Mouse (Mus musculus) limb, embryonic 12.5 days (tissue): ENCODE measurements around the gene 1700042G07Rik. TPM values are rescaled to one million over a fixed set of nuclear protein-coding genes. Genes with fewer than 3 reads are reported as not detected.
A peak's percentile ranks its signal among the peaks of the same experiment; 100 is the strongest.

Experiments
- ATAC-seq: fragments of 200-750 bp; cut with Nextera tagmentation; 2 replicates; pipeline ENCODE4 v1.8.0; 2017; ENCODE audit warnings: low read depth, moderate TSS enrichment; ENCODE audit not compliant: insufficient number of reproducible peaks, insufficient read depth, low FRiP score, low TSS enrichment
- H3K27ac ChIP-seq: fragments of 300-500 bp; sonication (generic); 2 replicates; pipeline ENCODE4 v1.5.1; 2016; ENCODE audit warnings: mild to moderate bottlenecking, moderate library complexity
- H3K27me3 ChIP-seq: fragments of 300-500 bp; sonication (generic); 2 replicates; pipeline ENCODE4 v1.6.1; 2016; ENCODE audit warnings: mild to moderate bottlenecking, moderate library complexity
- H3K36me3 ChIP-seq: fragments of 300-500 bp; sonication (generic); 2 replicates; pipeline ENCODE4 v1.6.1; 2016; ENCODE audit warnings: mild to moderate bottlenecking, moderate library complexity
- H3K4me1 ChIP-seq: fragments of 300-500 bp; sonication (generic); replicated peaks from 2 replicates; pipeline ENCODE4 v1.6.1; 2016
- H3K4me2 ChIP-seq: fragments of 300-500 bp; sonication (generic); 2 replicates; pipeline ENCODE4 v1.6.1; 2016; ENCODE audit warnings: mild to moderate bottlenecking, moderate library complexity
- H3K4me3 ChIP-seq: fragments of 300-500 bp; sonication (generic); replicated peaks from 2 replicates; pipeline ENCODE4 v1.5.1; 2016; ENCODE audit warnings: mild to moderate bottlenecking
- H3K9ac ChIP-seq: fragments of 300-500 bp; sonication (generic); replicated peaks from 2 replicates; pipeline ENCODE4 v1.6.1; 2016; ENCODE audit warnings: mild to moderate bottlenecking, moderate library complexity
- H3K9me3 ChIP-seq: fragments of 300-500 bp; sonication (generic); 2 replicates; pipeline ENCODE4 v1.6.1; 2016; ENCODE audit warnings: mild to moderate bottlenecking, moderate library complexity
- WGBS: fragments of 180-500 bp; shearing (Covaris S2); methylation state at CpG from one replicate; pipeline ENCODE4 v1.1.7; 2016; 5-methylcytosine and 5-hydroxymethylcytosine counted together
- polyA plus RNA-seq: library from polyadenylated mRNA; unstranded; fragments of >200 nt; fragmentation: Nextera tagmentation; extraction: Ambion mirVana; gene quantifications from 2 replicates; pipeline ENCODE4 v1.2.1, GENCODE M21; 2016

1700042G07Rik gene
- polyA plus RNA-seq, 1 experiment from 2014 or later, result not detected

GRCm38 (mm10) chr4:116177140-116177539 lies 4.0 kb downstream of the 1700042G07Rik start:
- H3K4me3 ChIP-seq, result no peak overlapping the region
- peak overlapping the region; percentile 3; the same call in 1 of the 2 replicates for H3K27ac ChIP-seq
- no peaks in the 10 kb centered on the region for H3K36me3 ChIP-seq
- H3K4me1 ChIP-seq, result peaks cover 29% of the 10 kb centered on the region
- H3K4me2 ChIP-seq, result peak overlapping the region; percentile 26; the same call in 1 of the 2 replicates
- WGBS, result 30% methylated on average over 5 of the region's 5 CpGs
- H3K27me3 ChIP-seq, result no peaks in the 10 kb centered on the region
- no peak for ATAC-seq
- no peak overlapping the region for H3K9ac ChIP-seq
- no peaks in the 10 kb centered on the region for H3K9me3 ChIP-seq

GRCm38 (mm10) chr4:116182079-116182478 lies 8.9 kb downstream of the 1700042G07Rik start:
- ATAC-seq, result no peak
- Histone ChIP-seq H3K9ac (no peak overlapping the region), H3K9me3 (no peaks in the 10 kb centered on the region), H3K4me1 (peaks cover 7% of the 10 kb centered on the region), H3K4me2 (no peak overlapping the region), H3K4me3 (no peak overlapping the region), H3K27ac (no peak overlapping the region), H3K27me3 (no peaks in the 10 kb centered on the region), H3K36me3 (no peaks in the 10 kb centered on the region)
- 49% methylated on average over 3 of the region's 3 CpGs for WGBS

GRCm38 (mm10) chr4:116182745-116183144 lies 9.6 kb downstream of the 1700042G07Rik start:
- peak overlapping the region; percentile 45 for H3K4me2 ChIP-seq
- no peaks in the 10 kb centered on the region for H3K36me3 ChIP-seq
- H3K9me3 ChIP-seq, result no peaks in the 10 kb centered on the region
- H3K4me1 ChIP-seq, result peaks cover 4% of the 10 kb centered on the region; the same call in 1 of the 2 replicates
- peak overlapping the region; percentile 6; the same call in 1 of the 2 replicates for H3K4me3 ChIP-seq
- no peak overlapping the region for H3K27ac ChIP-seq
- H3K9ac ChIP-seq, result 0 out of 2 replicates have a peak overlapping the region, but pooled peaks have one; percentile 23
- WGBS, result 8% methylated on average over 12 of the region's 12 CpGs
- no peak for ATAC-seq
- no peaks in the 10 kb centered on the region for H3K27me3 ChIP-seq

GRCm38 (mm10) chr4:116185083-116185482 lies 11.9 kb downstream of the 1700042G07Rik start:
- no peaks in the 10 kb centered on the region for H3K9me3 ChIP-seq
- no peaks in the 10 kb centered on the region for H3K36me3 ChIP-seq
- no peak for ATAC-seq
- 93% methylated on average over 4 of the region's 4 CpGs for whole genome bisulfite sequencing
- no peaks in the 10 kb centered on the region for H3K27me3 ChIP-seq
- no peak overlapping the region for H3K4me3 ChIP-seq
- H3K9ac ChIP-seq, result no peak overlapping the region
- H3K4me2 ChIP-seq, result no peak overlapping the region
- peaks cover 4% of the 10 kb centered on the region; the same call in 1 of the 2 replicates for H3K4me1 ChIP-seq
- H3K27ac ChIP-seq, result no peak overlapping the region

- Histone ChIP-seq H3K27ac (no peak overlapping the region), H3K4me1 (peaks cover 6% of the 10 kb centered on the region; the same call in 1 of the 2 replicates), H3K4me2 (no peak overlapping the region), H3K36me3 (no peaks in the 10 kb centered on the region), H3K4me3 (no peak overlapping the region), H3K9ac (no peak overlapping the region), H3K9me3 (no peaks in the 10 kb centered on the region), H3K27me3 (no peaks in the 10 kb centered on the region)
- no peak for ATAC-seq
- WGBS, result 17% methylated on average over 4 of the region's 4 CpGs
These were observed 19.2 kb downstream of the 1700042G07Rik start for GRCm38 (mm10) chr4:116192286-116192835.

GRCm38 (mm10) chr4:116193583-116194383 lies 20.6 kb downstream of the 1700042G07Rik start:
- H3K36me3 ChIP-seq, result no peaks in the 10 kb centered on the region
- 65% methylated on average over 9 of the region's 9 CpGs for WGBS
- no peak for ATAC-seq
- H3K9ac ChIP-seq, result no peak overlapping the region
- peaks cover 6% of the 10 kb centered on the region; the same call in 1 of the 2 replicates for H3K4me1 ChIP-seq
- H3K27me3 ChIP-seq, result no peaks in the 10 kb centered on the region
- H3K4me2 ChIP-seq, result no peak overlapping the region
- no peaks in the 10 kb centered on the region for H3K9me3 ChIP-seq
- no peak overlapping the region for H3K4me3 ChIP-seq
- no peak overlapping the region for H3K27ac ChIP-seq

- ATAC-seq, result no peak
- Histone ChIP-seq H3K4me2 (no peak overlapping the region), H3K27me3 (no peaks in the 10 kb centered on the region), H3K27ac (no peak overlapping the region), H3K4me1 (no peaks in the 10 kb centered on the region), H3K9me3 (no peaks in the 10 kb centered on the region), H3K9ac (no peak overlapping the region), H3K36me3 (no peaks in the 10 kb centered on the region), H3K4me3 (no peak overlapping the region)
- WGBS, result 77% methylated on average over 1 of the region's 2 CpGs
These were observed 25.2 kb downstream of the 1700042G07Rik start for GRCm38 (mm10) chr4:116198422-116198821.

- Histone ChIP-seq H3K9ac (no peak overlapping the region), H3K27me3 (no peaks in the 10 kb centered on the region), H3K4me2 (no peak overlapping the region), H3K4me3 (no peak overlapping the region), H3K9me3 (no peaks in the 10 kb centered on the region), H3K4me1 (no peaks in the 10 kb centered on the region), H3K27ac (no peak overlapping the region), H3K36me3 (no peaks in the 10 kb centered on the region)
- no peak for ATAC-seq
- 71% methylated on average over 3 of the region's 3 CpGs for WGBS
These were observed 31.2 kb downstream of the 1700042G07Rik start for GRCm38 (mm10) chr4:116204422-116204821.

- ATAC-seq, result no peak
- Histone ChIP-seq H3K27me3 (no peaks in the 10 kb centered on the region), H3K4me1 (no peaks in the 10 kb centered on the region), H3K36me3 (no peaks in the 10 kb centered on the region), H3K9me3 (no peaks in the 10 kb centered on the region), H3K27ac (no peak overlapping the region), H3K9ac (no peak overlapping the region), H3K4me3 (no peak overlapping the region), H3K4me2 (no peak overlapping the region)
- WGBS, result 68% methylated on average over 4 of the region's 4 CpGs
These were observed 33.4 kb downstream of the 1700042G07Rik start for GRCm38 (mm10) chr4:116206531-116206930.

- Histone ChIP-seq H3K27ac (no peak overlapping the region), H3K9me3 (no peaks in the 10 kb centered on the region), H3K27me3 (no peaks in the 10 kb centered on the region), H3K36me3 (no peaks in the 10 kb centered on the region), H3K4me2 (no peak overlapping the region), H3K4me1 (no peaks in the 10 kb centered on the region), H3K9ac (no peak overlapping the region), H3K4me3 (no peak overlapping the region)
- 94% methylated on average over 1 of the region's 1 CpGs for WGBS
- no peak for ATAC-seq
These were observed 35.7 kb downstream of the 1700042G07Rik start for GRCm38 (mm10) chr4:116208891-116209290.

GRCm38 (mm10) chr4:116215895-116216605 lies 42.9 kb downstream of the 1700042G07Rik start:
- Histone ChIP-seq H3K4me2 (no peak overlapping the region), H3K36me3 (no peaks in the 10 kb centered on the region), H3K4me1 (no peaks in the 10 kb centered on the region; the same call in 1 of the 2 replicates), H3K27ac (no peak overlapping the region), H3K4me3 (no peak overlapping the region), H3K9ac (no peak overlapping the region), H3K9me3 (no peaks in the 10 kb centered on the region), H3K27me3 (no peaks in the 10 kb centered on the region)
- 94% methylated on average over 2 of the region's 2 CpGs for WGBS
- no peak for ATAC-seq
